Mouse (Mus musculus) cerebellum, adult 9-10 months (tissue): ENCODE results near the gene Kctd19.

ENCODE experiments used
- DNase-seq: peaks from one replicate; pipeline ENCODE4 v3.0.0; 2022

Gene Kctd19

DNA sequence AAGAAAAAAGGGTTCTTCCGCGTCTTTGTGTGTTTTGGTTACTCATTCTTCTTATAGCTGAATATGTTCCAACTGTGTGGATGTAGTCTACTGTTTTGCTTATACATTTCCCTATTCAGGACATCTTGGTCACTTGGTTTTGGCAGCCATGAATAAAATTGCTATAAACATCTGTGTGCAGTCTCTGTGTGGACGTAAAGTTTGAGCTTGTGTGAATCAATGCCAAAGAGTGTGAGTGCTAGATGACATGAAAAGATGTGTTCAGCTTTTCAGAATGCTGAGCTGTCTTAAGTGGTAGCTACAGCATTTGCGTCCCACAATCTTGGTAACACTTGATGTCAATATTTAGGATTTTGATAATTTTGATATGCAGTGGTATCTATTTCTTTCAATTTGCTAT is 6.5 kb upstream of the Kctd19 start:
- DNase-seq: no peak

DNA sequence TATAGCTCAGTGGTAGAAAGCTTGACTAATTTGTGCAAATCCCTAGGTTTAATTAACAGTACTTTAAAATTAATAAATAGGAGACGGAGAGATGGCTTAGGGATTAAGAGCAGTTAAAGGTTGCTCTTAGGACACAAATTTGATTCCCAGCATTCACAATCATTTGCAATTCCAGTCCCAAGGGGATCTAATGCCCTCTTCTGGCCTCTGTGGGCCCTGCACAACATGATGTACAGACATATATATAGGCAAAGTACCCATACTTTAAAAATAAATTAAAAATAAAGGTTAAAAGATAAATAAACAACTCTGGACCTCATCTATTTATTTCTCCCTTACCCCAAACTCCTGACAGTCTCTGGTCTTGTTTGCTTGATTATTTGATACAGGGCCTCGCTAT is 5.7 kb upstream of the Kctd19 start:
- no peak for DNase-seq

DNA sequence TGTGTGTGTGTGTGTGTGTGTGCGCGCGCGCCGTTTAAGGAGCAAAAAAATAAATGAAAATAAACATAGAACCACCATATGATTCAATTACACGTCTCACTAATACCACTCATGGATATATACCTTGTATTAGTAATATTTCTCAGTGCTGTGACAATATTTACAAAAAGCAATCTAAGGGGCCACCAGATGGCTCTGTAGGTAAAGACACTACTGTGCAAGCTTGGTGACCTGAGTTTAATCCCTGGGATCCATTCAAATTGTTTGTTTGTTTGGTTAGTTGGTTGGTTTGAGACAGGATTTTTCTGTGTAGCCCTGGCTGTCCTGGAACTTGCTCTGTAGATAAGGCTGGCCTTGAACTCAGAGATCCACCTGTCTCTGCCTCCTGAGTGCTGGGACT is 3.4 kb downstream of the Kctd19 start:
- no peak for DNase-seq

DNA sequence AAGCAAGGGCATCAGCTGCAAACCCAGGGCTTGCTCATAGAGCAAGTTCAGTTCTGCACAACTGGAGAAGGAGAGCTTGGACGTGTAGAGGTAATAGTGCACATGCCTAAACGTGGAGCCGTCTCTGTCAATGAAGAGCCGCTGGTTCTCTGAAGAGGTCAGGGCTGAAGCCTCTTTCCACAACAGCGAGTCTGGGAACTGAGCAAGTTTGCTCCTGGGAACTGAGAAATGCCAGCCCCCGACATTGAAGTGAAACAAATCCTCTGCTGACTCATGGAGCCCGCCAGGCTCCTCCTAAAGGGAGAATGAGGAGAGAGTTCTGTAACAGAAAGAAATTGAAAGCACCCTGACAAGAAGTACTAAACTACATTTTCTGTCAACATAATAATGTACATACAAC is 5.0 kb downstream of the Kctd19 start:
- no peak for DNase-seq

DNA sequence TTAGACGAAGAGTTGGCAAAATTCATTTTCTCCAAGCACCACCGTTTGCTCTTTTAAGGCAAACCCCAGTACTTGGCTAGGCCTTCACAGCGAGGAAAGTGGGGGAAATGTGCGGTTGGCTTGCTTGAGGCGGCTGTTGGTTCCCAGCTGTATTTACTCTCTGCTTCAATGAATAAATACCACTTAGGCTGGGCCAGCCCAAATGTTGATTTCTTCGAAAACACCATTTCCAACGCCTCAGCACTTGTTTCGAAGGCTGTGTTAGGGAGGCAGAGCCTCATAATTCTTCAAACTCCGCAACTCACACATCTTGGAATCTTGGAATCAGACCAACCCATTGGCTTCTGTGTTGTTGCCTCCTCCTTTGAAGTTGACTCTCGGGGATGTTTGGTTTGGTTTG is 6.9 kb downstream of the Kctd19 start:
- no peak for DNase-seq

DNA sequence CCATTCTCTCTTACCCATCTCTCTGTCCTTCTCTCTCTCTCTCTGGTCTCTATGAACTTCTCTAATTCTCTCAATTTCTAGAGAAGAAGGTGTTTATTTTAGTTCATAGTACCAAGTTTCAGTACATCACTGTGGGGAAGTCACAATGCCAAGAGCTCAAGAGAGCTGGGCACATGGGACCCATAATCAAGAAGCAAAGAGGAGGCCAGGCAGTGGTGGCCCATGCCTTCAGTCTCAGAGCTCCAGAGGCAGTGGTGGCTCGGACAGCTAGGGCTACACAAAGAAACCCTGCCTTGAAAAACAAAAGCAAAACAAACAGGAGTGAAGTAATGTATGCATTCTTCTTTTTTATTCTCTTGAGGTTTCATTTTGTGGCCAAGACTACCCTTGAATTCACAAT is 8.8 kb downstream of the Kctd19 start:
- DNase-seq: no peak

DNA sequence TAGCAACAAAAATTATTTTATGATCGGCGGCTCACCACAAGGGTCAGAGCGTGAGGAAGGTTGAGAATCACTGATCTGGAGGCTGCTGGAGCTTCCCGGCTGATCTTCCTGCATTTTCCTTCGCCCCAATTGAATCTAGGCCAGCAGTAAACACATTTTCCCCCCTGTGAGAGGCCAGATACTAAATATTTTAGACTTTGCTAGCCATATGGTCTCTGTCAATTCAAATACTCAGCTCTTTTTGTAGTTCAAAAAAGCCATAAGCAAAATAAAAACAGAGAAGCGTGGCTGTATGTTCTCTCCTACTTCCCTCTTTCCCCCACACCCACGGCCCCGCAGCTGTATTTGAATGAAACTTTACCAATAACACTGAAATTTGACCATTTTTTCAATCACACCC is 9.8 kb downstream of the Kctd19 start:
- peak; percentile 57 for DNase-seq

DNA sequence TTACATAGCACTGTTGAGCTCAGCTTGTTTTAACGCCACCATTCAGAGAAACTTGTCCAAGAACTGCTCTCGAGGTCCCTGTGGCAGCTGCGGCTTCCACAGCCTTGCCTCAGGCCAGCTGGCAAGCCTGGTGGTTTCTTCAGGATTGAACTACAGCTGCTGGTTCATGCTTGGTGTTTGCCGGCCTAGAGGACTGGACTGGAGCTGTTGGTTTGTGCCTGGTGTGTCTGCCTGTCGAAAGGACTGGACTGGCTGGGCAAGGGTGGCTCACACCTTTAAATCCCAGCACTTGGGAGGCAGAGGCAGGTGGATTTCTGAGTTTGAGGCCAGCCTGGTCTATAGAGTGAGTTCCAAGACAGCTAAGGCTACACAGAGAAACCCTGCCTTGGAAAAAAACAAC is 13.3 kb downstream of the Kctd19 start:
- DNase-seq: no peak

DNA sequence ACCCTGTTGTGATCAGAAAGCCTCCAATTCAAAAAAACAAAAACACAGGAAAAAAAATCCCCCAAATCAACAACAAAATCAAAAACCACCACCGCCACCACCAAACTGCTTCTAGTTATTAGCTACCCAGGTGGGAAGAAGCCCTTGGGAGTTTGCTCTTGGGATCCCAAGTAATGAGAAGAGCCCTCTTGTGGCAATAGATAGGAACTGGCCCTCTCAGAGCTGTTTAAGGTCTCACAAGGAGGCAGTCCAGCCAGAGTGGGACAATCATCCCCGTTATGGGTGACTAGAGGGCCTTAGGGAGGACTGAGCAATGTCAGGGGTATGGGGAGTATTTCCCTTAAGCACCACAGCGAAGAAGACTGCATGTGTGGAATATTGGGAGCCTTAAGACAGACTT is 15.6 kb downstream of the Kctd19 start:
- peak; percentile 78 for DNase-seq

DNA sequence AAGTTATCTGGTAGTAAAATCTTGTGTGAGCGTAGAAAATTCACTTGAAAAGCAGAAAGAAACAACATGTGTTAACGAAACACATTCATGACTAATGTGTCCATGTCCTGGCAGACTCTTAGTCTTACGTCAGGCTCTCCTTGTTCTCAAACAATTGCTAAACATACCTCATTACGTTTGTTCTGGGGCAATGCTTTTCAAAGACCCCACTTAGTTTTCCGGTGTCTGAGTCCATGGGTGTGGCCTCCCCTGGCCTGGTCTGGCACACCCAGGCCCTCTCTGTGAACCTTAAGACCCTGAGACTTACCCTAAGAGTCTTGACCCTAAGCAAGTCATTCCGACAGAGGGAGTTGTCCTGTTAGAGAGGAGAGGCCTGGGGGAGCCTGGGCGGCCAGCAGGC is 19.4 kb downstream of the Kctd19 start:
- DNase-seq: no peak

DNA sequence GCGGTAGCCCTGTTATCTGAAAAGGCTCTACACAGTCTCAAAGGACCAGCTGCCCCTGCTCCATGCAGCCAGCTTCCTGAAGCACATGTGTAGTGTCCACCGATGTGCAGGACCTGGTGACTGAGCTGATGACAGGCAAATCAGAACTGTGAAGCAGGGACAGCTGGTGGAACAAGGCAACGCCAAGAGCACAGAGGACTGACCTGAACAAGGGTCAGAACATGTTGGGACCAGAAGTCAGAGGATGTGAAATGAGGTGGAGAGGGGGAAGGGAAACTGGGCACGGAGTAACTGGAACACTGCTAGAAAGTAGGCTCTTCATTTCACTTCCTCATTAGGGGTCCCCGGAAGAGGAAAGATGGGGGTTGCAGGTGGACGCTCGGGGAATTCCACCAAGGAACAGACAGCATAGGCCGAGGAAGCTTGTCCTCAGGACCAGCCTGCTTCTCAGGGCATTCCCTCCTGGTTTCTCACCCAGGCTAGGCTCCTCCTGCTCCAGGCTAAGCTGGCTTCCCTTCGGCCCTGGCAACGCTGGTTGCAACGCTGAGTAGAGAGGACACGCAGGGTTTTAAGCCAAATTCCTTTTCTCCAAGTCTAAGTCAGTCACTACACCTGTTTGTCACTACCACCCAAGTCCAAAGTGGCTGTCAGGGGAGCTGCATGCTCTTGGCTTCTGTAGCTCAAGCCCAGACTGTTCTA is 20.1 kb downstream of the Kctd19 start:
- DNase-seq: no peak

DNA sequence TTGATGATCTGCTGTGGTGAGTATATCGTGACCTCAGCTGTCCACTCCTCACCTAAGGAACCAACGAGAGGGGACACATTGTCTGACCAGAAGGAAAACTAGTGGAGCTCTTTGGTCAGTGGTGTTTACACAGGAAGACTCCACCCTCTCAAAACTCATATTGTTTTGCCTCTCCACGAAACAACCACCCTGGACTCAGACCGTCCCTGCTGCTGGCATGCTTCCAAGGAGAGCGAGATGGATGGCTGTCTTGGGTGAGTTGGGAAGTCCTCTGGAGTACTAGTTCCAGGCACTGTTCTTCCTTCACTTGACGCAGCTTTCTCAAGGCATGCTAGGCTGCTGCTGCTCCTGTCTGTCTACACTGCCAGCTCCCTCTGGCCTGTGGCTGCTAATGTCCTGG is 24.2 kb downstream of the Kctd19 start:
- no peak for DNase-seq

DNA sequence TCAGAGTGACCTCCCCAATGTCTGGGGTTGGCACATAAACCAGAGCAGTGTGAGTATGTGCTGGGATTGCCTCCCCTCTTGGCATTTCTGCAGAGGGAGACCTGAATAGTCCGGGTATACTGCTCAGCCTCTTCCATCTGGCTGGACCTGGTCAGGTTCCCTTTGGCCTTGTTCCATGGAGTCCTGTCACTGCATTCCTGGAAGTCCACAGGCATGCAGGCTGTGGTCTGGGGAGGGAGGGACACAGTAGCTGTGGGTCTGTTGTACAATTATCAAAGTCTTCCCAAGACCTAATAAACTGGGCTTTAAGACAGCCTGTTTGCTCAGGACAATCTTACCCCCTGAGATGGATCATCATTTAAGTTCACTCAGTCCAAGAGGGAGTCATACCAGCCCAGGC is 26.2 kb downstream of the Kctd19 start:
- DNase-seq: no peak

DNA sequence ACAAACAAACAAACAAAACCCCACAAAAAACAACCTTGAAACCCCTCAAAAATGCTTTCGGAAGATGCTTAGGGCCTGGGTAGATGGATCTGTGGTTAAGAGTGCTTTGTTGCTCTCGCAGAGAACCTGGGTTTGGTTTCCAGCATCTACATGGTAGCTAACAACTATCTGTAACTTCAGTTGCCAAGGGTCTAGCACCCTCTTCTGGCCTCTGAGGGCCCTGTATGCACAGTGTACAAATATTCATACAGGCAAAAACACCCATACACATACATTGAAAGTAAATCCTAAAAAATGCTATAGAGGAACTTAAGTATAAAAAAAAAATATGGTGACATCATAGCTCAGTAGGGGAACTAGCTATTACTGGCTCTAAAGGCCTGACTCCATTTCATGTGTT is 29.2 kb downstream of the Kctd19 start:
- DNase-seq: no peak

DNA sequence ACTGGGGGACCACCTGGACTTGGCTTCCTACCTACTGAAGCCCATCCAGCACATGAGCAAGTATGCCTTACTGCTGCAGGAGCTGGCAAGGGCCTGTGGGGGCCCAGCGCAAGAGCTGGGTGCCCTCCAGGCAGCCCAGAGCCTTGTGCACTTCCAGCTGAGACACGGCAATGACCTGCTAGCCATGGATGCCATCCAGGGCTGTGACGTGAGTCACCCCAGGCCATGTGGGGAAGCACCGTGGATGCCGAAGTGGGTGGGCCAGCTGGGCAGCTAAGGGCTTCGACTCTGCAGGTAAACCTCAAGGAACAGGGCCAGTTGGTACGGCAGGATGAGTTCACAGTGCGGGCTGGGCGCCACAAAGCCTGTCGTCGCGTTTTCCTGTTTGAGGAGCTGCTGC is 33.0 kb downstream of the Kctd19 start:
- no peak for DNase-seq

DNA sequence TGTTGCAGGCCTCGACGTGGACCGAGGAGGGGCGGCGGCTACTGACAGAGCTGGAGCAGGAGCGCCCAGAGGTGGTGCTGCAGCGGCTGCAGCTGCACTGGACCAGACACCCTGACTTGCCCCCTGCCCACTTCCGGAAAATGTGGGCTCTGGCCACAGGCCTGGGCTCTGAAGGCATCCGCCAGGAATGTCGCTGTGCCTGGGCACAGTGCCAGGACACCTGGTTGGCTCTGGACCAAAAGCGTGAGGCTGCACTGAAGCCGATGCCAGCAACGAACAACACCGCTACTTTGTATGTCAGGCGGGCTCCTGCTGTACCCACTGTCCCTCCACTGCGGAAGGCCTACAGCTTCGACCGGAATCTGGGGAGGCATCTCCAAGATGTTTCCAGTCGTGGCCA is 34.6 kb downstream of the Kctd19 start:
- no peak for DNase-seq

DNA sequence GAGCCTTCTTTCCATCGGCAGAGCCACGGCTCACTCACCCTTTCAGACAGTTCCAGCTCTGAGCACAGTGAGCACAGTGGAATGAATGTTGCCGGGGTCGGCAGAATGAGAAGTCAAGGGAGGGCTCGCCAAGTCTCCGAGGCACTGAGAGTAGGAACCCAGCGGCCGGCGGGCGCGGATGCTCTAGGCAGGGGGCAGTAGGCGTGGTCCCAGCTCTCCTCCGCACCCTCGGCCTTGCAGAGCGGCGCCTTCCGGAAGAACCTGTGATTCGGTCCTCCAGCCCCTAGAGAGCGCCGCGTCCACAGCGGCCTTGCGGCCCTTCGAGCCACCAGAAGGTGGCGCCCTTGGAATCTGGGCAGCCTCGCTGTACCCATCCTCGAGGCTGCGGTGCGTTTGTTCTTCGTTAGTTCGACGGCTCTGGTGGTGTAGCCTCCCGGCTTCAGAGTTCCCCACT is 38.8 kb downstream of the Kctd19 start:
- DNase-seq: no peak

DNA sequence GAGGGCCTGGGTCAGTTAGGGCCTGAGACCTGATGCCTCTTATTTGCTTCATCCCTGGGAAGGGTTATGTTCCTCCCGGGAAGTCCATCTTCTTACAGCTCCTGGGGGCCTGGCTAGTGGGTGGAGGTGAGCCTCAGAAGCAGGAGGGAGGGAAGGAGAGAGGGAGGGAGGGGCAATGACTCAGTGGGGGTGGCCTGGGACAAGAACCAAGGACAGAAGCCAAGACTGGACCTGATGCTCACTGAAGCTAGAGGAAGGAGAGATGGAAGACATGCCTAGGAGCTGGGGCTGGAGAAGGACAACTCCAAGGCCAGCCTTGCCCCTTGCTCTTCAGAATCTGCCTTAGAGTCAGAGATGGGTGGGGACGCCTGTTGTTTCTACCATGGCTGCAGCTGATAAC is 40.3 kb downstream of the Kctd19 start, which contains the start of gene Plekhg4:
Gene Plekhg4 (plus strand): TSS at position 243 of the 400 bp plus-strand sequence.
- DNase-seq: no peak

DNA sequence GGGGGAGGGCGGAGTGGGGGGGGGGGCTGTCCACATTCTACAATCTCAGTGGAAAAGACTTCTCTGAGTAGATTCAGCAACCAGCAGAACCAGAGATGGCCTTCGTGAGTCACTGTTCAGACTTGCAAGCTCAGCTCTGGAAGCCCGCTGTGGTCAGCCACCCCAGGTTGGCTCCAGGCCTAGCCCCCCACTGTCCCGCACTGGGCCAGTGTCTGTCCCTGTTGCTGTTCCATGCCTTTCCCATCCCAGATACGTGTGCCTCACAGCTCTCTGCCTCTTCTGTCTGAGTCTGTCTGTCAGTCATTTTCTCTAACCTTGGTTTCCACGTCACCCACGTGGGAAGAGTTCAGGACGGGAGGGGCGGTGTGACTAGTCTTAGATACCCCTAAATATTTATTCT is 40.8 kb downstream of the Kctd19 start:
- no peak for DNase-seq

DNA sequence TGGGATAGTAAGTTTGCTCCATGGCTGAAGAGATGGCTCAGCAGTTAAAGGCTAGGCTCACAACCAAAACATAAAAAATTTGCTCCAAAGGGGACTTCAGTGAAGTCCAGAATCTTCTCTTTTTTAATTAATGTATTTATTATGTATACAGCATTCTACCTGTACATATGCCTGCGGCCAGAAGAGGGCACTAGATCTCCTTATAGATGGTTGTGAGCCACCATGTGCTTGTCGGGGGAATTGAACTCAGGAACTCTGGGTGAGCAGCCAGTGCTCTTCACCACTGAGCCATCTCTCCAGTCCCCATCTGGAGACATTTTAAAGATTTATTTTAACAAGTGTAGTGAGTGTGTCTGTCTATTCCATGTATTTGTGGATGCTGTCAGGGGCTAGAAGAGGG is 46.2 kb downstream of the Kctd19 start:
- DNase-seq: no peak

DNA sequence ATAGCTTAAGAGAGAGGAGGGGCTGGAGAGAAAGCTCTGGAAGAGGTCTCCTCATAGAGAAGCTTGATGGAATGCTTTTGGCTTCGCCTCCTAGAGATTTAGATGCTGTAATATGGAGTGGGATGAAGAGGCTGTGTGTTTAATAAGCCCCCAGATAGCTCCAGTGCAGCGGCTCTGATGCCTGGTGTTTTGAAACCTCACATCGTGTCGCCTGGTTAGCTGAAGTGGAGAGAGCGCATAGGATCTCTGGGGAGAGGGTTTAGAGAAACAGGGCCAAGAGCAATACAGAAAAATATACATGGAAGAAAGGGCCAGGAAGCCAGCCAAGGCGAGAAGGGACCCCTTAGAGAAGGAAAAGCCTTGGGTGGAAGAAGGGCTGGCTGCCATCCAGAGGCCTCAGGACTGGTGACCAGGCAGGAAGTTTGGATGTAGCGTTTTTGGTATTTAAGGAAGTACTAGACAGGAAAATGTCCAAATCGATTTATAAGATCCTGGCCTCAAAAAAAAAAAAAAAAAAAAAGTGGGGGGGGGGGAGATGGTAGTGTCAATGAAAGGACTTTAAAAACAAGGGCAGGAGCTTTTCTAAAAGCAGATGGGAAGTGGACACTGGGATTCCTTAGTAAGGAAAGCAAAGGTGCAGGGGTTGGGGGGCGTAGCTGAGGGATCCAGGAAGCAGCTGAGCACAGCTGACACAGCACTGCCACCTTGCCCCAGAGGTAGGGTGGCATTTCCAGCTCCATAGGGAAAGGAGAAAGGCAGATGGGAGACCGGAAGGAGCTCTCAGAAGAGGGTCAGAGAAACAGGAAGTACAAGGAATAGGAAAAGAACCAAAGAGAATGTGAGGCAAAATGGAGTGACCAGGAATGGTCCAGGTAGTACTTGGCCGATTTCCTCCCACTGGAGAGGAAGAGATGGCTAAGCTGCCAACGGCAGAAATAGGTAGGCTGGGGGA is 51.3 kb downstream of the Kctd19 start:
- no peak for DNase-seq

DNA sequence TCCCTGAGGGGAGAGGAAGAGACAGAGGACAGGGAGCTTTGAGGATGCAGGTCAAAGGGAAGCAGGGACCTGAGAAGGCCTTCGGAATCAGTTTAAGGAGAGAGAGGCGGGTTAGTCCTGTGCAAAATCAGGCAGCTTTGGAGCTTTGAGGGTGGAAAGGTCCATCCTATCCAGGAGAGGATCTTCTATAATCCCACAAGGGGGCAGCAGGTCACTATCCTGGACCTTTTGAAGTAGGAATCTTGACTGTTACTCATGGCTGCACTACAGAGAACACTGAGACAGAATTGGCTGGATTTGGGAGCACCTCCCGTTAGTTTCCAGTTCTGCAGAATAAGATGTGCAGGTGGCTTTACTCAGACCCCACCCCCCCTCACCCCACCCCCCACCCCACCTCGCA is 53.7 kb downstream of the Kctd19 start:
- no peak for DNase-seq

DNA sequence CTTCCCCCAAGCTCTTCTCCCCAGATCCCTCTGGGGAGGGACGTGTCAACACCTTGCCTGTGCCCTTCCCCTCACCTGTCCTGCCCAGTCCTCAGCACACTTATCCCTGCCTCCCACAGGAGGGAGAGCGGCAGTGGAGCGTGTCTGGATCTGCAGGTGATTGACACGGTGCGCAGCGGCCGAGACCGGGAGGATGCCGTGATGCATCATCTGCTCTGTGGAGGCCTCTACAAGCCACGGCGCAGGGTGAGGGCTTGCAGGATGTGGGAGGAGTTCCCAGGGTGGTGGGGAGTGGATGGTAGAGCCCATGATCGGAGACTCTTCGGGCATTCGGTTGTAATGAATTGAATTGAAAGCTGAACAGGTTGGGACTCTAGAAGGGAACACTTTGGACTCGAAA is 54.1 kb downstream of the Kctd19 start:
- DNase-seq: no peak

DNA sequence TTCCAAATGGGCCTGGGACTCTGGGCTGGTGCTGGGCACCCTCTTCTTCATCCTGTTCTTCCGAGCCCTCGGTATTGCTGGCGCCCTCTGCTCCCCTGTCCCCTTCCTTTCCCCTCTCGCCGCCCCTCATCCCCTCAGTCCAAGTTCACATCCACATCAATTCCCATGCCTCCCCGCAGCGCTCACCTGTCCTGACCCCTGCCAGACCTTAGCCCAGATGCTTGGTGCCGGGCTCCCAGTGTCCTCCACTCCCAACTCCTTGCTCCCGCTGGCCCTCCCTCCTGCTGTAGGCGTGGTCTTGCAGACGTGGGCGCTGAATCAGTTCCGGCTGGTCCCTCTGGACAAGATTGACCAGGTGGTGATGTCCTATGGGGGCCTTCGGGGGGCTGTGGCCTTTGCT is 56.6 kb downstream of the Kctd19 start:
- DNase-seq: no peak
